Mouse (Mus musculus) kidney, postnatal 0 days (tissue): ENCODE data around the gene Zfp449. TPM values are rescaled to one million over a fixed set of nuclear protein-coding genes. Genes with fewer than 3 reads are reported as not detected.

ENCODE experiments used
- ATAC-seq: fragments of 200-750 bp; cut with Nextera tagmentation; replicated peaks from 2 replicates; pipeline ENCODE4 v1.8.0; 2017; ENCODE audit warnings: low read depth, moderate number of reproducible peaks, moderate TSS enrichment, moderate library complexity; ENCODE audit not compliant: low FRiP score
- DNase-seq: peaks from one replicate; pipeline ENCODE4 v3.0.0-alpha.2; 2016; ENCODE audit warnings: low spot score
- H3K27ac ChIP-seq: fragments of 300-500 bp; sonication (generic); 2 replicates; pipeline ENCODE4 v1.5.1; 2014; ENCODE audit warnings: mild to moderate bottlenecking
- H3K27me3 ChIP-seq: fragments of 300-500 bp; sonication (generic); 2 replicates; pipeline ENCODE4 v1.6.1; 2014; ENCODE audit warnings: low read length, mixed read lengths; ENCODE audit not compliant: insufficient read depth
- H3K36me3 ChIP-seq: fragments of 300-500 bp; sonication (generic); 2 replicates; pipeline ENCODE4 v1.6.1; 2014; ENCODE audit warnings: low read length, mixed read lengths; ENCODE audit not compliant: insufficient read depth
- H3K4me1 ChIP-seq: fragments of 300-500 bp; sonication (generic); replicated peaks from 2 replicates; pipeline ENCODE4 v1.6.1; 2014; ENCODE audit warnings: antibody characterized with exemption, low read length, mixed read lengths; ENCODE audit not compliant: insufficient read depth
- H3K4me2 ChIP-seq: fragments of 300-500 bp; sonication (generic); 2 replicates; pipeline ENCODE4 v1.6.1; 2014; ENCODE audit warnings: mild to moderate bottlenecking, low read length, moderate library complexity, mixed read lengths
- H3K4me3 ChIP-seq: fragments of 300-500 bp; sonication (generic); replicated peaks from 2 replicates; pipeline ENCODE4 v1.5.1; 2014; ENCODE audit warnings: low read depth, low read length
- H3K9ac ChIP-seq: fragments of 300-500 bp; sonication (generic); 2 replicates; pipeline ENCODE4 v1.6.1; 2014; ENCODE audit warnings: low read depth, low read length
- H3K9me3 ChIP-seq: fragments of 300-500 bp; sonication (generic); replicated peaks from 2 replicates; pipeline ENCODE4 v1.6.1; 2016; ENCODE audit warnings: low read length, inconsistent platforms, mixed read lengths
- CTCF ChIP-seq: IDR thresholded peaks from 2 replicates; pipeline ENCODE4 v1.5.1; 2016; ENCODE audit warnings: antibody characterized with exemption, low read depth, mild to moderate bottlenecking, moderate library complexity
- WGBS: fragments of 180-500 bp; shearing (Covaris S2); extraction: QIAGEN DNeasy Blood & Tissue Kit; methylation state at CpG from one replicate; pipeline ENCODE4 v1.1.7; 2014; 5-methylcytosine and 5-hydroxymethylcytosine counted together
- polyA plus RNA-seq: library from polyadenylated mRNA; unstranded; fragments of >200 nt; fragmentation: Nextera tagmentation; extraction: Ambion mirVana; gene quantifications from 2 replicates; pipeline ENCODE4 v1.2.1, GENCODE M21; 2015

The Zfp449 gene
- polyA plus RNA-seq, 1 experiment from 2014 or later, result 4.2 TPM

- Histone ChIP-seq H3K27ac (no peak overlapping the region), H3K9ac (no peak overlapping the region), H3K4me1 (no peaks in the 10 kb centered on the region), H3K27me3 (no peaks in the 10 kb centered on the region), H3K4me3 (no peak overlapping the region), H3K36me3 (no peaks in the 10 kb centered on the region), H3K9me3 (no peaks in the 10 kb centered on the region), H3K4me2 (no peak overlapping the region)
- WGBS, result 63% methylated on average over 1 of the region's 1 CpGs
- TF ChIP-seq CTCF, result no peak
- ATAC-seq, result no peak
- no peak for DNase-seq
These were observed 59.3 kb downstream of the Zfp449 start for GRCm38 (mm10) chrX:56405482-56405881.

DNA sequence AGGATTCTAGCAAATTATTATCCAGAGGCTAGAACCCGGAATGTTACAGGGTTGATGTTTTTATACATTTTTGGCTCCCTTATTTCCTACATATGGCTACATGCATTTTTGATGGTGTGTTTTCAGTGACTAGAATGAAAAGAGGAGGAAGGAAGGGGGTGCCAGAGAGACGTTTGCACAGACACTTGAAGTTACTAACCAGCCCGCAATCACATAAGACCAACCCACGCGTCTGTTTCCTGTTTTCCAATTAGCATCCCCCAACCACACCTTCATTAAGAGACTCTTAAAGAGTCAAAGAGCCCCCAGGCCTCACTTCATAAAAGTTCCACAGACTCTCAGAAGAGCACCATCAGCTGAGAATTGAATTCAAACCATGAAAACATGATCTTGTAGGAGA lies 59.9 kb downstream of the Zfp449 start:
- Histone ChIP-seq H3K4me2 (no peak overlapping the region), H3K27me3 (no peaks in the 10 kb centered on the region), H3K27ac (no peak overlapping the region), H3K4me1 (no peaks in the 10 kb centered on the region), H3K9me3 (no peaks in the 10 kb centered on the region), H3K36me3 (no peaks in the 10 kb centered on the region), H3K9ac (no peak overlapping the region), H3K4me3 (no peak overlapping the region)
- TF ChIP-seq CTCF, result no peak
- 55% methylated on average over 5 of the region's 5 CpGs for WGBS
- no peak for DNase-seq
- ATAC-seq, result no peak

Other genes starting within 250 kb of the Zfp449 start
- 0.55 and 0.57 TPM in 2 replicates for gene 3830403N18Rik, start 209.8 kb upstream of the Zfp449 start, polyA plus RNA-seq
- 0.20 and 0.38 TPM in 2 replicates for gene Gm773, start 133.5 kb upstream of the Zfp449 start, polyA plus RNA-seq
- gene Smim10l2a, start 28.2 kb downstream of the Zfp449 start, polyA plus RNA-seq, result 6.6 and 7.0 TPM in 2 replicates
- gene Gm2174, start 101.6 kb downstream of the Zfp449 start, polyA plus RNA-seq, result 2.4 and 2.5 TPM in 2 replicates
- 30.4 and 31.7 TPM in 2 replicates for gene Ints6l, start 108.5 kb downstream of the Zfp449 start, polyA plus RNA-seq
- gene Gm10477, start 178.3 kb downstream of the Zfp449 start, polyA plus RNA-seq, result not detected in 2 replicates
- gene Gm648, start 203.2 kb downstream of the Zfp449 start, polyA plus RNA-seq, result not detected in 2 replicates